Mouse (Mus musculus) liver, embryonic 12.5 days (tissue): ENCODE data around the gene Nat8f4. TPM values are rescaled to one million over a fixed set of nuclear protein-coding genes. Genes with fewer than 3 reads are reported as not detected.
"Not testable (repeated sequence)": the region's sequence is repeated elsewhere in the genome, so short reads cannot be mapped to it uniquely, and the experiment has no call there.

Source experiments
- ATAC-seq: fragments of 200-750 bp; cut with Nextera tagmentation; 2 replicates; pipeline ENCODE4 v1.8.0; 2017; ENCODE audit warnings: moderate number of reproducible peaks, mild to moderate bottlenecking, moderate library complexity
- H3K27ac ChIP-seq: fragments of 300-500 bp; sonication (generic); 2 replicates; pipeline ENCODE4 v1.5.1; 2016; ENCODE audit warnings: mild to moderate bottlenecking
- H3K27me3 ChIP-seq: fragments of 300-500 bp; sonication (generic); replicated peaks from 2 replicates; pipeline ENCODE4 v1.6.1; 2016; ENCODE audit warnings: mild to moderate bottlenecking, moderate library complexity
- H3K36me3 ChIP-seq: fragments of 300-500 bp; sonication (generic); 2 replicates; pipeline ENCODE4 v1.6.1; 2016; ENCODE audit warnings: mild to moderate bottlenecking, moderate library complexity
- H3K4me1 ChIP-seq: fragments of 300-500 bp; sonication (generic); 2 replicates; pipeline ENCODE4 v1.6.1; 2016
- H3K4me2 ChIP-seq: fragments of 300-500 bp; sonication (generic); 2 replicates; pipeline ENCODE4 v1.6.1; 2016; ENCODE audit warnings: mild to moderate bottlenecking, moderate library complexity
- H3K4me3 ChIP-seq: fragments of 300-500 bp; sonication (generic); 2 replicates; pipeline ENCODE4 v1.5.1; 2016; ENCODE audit warnings: mild to moderate bottlenecking, moderate library complexity
- H3K9ac ChIP-seq: fragments of 300-500 bp; sonication (generic); 2 replicates; pipeline ENCODE4 v1.6.1; 2016; ENCODE audit warnings: mild to moderate bottlenecking, moderate library complexity
- H3K9me3 ChIP-seq: fragments of 300-500 bp; sonication (generic); replicated peaks from 2 replicates; pipeline ENCODE4 v1.6.1; 2016; ENCODE audit warnings: mild to moderate bottlenecking, moderate library complexity
- WGBS: fragments of 180-500 bp; shearing (Covaris S2); methylation state at CpG from one replicate; pipeline ENCODE4 v1.1.7; 2016; ENCODE audit not compliant: insufficient replicate concordance; 5-methylcytosine and 5-hydroxymethylcytosine counted together
- polyA plus RNA-seq: library from polyadenylated mRNA; unstranded; fragments of >200 nt; fragmentation: Nextera tagmentation; extraction: Ambion mirVana; gene quantifications from 2 replicates; pipeline ENCODE4 v1.2.1, GENCODE M21; 2016

The Nat8f4 gene
- 0.81 and 1.2 TPM in 2 replicates for polyA plus RNA-seq

DNA sequence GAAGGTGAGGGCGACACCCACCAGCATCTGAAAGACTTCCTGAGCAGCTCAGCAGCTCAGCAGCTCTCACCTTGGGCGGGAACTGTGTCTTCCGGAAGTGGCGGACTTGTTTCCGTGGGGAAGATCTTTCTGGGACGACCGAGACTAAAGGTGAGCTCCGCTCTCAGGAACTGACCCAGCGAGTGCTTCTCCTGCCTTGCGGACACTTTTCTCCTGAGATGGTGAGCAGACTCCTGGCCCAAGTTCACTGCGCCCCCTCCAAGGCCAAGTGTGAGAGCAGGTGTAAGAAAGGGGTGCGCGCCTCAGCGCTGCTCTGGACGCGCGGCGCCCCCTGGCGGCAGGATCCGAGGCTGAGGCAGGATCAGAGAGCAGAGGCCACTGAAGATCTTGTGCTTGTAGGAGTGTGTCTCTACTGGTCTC is at the start of gene Nat8f4:
Gene Nat8f4 (minus strand): TSS at position 243 of the 420 bp plus-strand sequence.
- peak; percentile 80 for ATAC-seq
- 11% methylated on average over 20 of the region's 20 CpGs for WGBS

DNA sequence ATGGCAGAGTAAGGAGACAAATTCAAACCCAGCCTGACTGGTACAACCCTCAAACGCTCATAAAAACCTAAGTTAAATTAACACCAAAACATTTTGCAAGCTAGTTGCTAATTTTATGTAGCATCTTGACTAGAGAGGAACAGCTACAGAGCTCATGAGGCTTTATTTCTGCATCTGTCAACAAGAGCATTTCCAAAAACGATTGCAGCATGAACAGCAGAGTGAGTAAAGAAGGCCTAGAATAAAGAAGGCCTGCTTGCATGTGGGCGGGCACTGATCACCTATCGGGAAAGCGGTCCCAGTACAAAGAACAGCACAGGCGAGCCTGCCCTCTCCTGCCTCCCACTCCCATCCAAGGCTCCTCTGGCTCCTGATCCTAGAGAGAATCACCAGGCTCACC is 43.9 kb upstream of the Nat8f4 start:
- peaks cover 100% of the 10 kb centered on the region for H3K36me3 ChIP-seq
- H3K4me3 ChIP-seq, result no peak overlapping the region
- 84% methylated on average over 6 of the region's 6 CpGs for WGBS
- no peak overlapping the region for H3K4me2 ChIP-seq
- ATAC-seq, result no peak
- H3K27ac ChIP-seq, result no peak overlapping the region
- H3K9ac ChIP-seq, result no peak overlapping the region
- H3K9me3 ChIP-seq, result no peaks in the 10 kb centered on the region
- no peaks in the 10 kb centered on the region for H3K27me3 ChIP-seq
- no peaks in the 10 kb centered on the region; the same call in 1 of the 2 replicates for H3K4me1 ChIP-seq

More for the DNA sequence above, at the start of gene Nat8f4:
- H3K4me1 ChIP-seq, H3K9me3 ChIP-seq, H3K27ac ChIP-seq, H3K27me3 ChIP-seq, H3K36me3 ChIP-seq: not testable (repeated sequence)
- H3K4me2 ChIP-seq, result peak within 1 kb of the TSS; percentile 63
- peak within 1 kb of the TSS; percentile 55 for H3K4me3 ChIP-seq
- H3K9ac ChIP-seq, result peak within 1 kb of the TSS; percentile 36; the same call in 1 of the 2 replicates

DNA sequence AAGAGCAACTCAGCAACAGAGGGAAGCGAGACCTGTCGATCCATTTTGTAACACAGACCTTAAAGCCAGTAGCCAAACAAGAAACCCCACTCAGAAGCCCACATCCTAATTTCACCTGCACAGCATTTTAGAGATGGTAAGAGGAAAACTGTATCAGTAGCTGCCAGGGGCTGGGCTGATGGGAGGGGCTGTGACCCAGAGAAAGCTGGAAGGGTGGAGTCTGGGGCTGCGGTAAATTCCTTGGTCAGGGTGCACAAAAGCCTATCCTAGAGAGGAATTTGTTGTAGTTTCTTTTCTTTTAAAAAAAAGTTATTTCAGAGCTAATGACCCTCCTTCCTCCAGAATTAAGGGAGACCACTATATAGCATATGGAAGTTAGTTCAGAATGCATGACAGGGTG is 37.8 kb upstream of the Nat8f4 start:
- Histone ChIP-seq H3K4me2 (no peak overlapping the region), H3K27ac (no peak overlapping the region), H3K36me3 (peaks cover 60% of the 10 kb centered on the region), H3K4me1 (peaks cover 20% of the 10 kb centered on the region), H3K27me3 (no peaks in the 10 kb centered on the region), H3K4me3 (no peak overlapping the region), H3K9me3 (no peaks in the 10 kb centered on the region), H3K9ac (no peak overlapping the region)
- WGBS, result 81% methylated on average over 3 of the region's 3 CpGs
- ATAC-seq, result peak; percentile 59; the same call in 1 of the 2 replicates

DNA sequence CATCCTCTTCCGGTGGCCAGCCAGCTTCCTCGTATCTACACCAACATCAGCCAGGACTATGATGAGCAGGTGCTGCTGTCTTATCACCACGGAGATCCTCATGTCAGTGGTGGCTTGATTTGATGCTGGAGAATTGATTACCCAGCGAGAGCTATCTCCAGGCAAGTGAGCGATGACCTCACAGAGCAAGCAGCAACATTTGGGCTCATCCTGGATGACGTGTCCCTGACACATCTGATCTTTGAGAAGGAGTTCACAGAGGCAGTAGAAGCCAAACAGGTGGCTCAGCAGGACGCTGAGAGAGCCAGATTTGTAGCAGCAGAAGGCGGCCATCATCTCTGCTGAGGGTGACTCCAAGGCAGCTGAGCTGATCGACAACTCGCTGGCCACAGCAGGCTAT is 34.0 kb upstream of the Nat8f4 start:
- H3K27ac ChIP-seq, result no peak overlapping the region
- H3K36me3 ChIP-seq, result peaks cover 23% of the 10 kb centered on the region
- H3K4me1 ChIP-seq, result peaks cover 31% of the 10 kb centered on the region
- no peak overlapping the region for H3K4me3 ChIP-seq
- no peak overlapping the region for H3K9ac ChIP-seq
- H3K4me2 ChIP-seq, result no peak overlapping the region
- no peaks in the 10 kb centered on the region for H3K27me3 ChIP-seq
- WGBS, result 70% methylated on average over 10 of the region's 10 CpGs
- no peaks in the 10 kb centered on the region for H3K9me3 ChIP-seq
- no peak for ATAC-seq

DNA sequence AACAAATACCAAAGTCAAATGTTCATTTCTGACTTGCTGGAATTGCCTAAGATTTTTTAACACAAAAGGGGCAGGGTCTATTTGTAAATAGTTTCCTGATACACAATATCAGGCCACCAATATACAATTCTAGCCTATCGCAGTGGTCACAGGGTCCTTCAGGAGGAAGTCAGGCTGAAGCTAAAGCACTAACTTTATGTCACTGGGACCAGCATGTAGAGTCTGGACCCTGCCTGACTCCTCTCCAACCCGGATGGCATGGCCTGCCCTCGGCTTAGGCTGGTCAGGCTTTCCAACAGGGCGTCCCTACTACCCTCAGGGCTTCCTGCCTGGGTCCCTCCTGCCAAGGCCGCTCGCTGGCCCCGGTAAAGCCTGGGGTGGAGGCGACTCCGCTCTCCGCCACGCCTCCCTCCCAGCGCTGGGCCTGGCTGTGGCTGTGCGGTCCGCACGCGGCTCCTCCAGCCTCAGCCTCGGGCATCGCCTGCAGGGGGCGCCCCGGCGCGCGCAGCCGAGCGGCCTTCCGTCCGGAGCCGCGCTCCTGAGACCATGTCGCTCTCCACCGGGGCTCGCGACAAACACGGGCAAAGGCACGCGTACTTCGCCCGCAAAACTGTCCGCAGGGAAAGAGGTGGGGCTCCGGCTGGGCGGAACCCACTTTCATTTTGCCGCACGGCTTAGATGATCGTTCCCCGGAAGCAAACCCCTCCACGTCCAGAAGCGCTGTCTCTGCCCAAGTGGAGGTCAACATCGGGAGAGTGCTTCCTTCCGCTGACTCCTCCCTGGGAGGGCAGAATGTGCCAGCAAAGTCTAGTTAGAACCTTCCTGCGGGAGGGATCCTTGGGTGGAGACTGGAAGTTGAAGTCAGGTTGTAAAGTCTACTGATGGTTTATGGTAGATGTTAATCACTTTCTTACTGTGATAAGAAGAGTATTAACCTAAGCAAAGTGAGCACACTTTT is 32.1 kb upstream of the Nat8f4 start:
- H3K36me3 ChIP-seq, result peaks cover 13% of the 10 kb centered on the region
- H3K27ac ChIP-seq, result peak overlapping the region; percentile 78
- H3K4me3 ChIP-seq, result peak overlapping the region; percentile 66
- peak overlapping the region; percentile 73 for H3K4me2 ChIP-seq
- H3K9me3 ChIP-seq, H3K27me3 ChIP-seq: not testable (repeated sequence)
- peaks cover 15% of the 10 kb centered on the region for H3K4me1 ChIP-seq
- ATAC-seq, result peak; percentile 96
- under 1% methylated on average over 49 of the region's 50 CpGs for WGBS
- peak overlapping the region; percentile 70 for H3K9ac ChIP-seq

DNA sequence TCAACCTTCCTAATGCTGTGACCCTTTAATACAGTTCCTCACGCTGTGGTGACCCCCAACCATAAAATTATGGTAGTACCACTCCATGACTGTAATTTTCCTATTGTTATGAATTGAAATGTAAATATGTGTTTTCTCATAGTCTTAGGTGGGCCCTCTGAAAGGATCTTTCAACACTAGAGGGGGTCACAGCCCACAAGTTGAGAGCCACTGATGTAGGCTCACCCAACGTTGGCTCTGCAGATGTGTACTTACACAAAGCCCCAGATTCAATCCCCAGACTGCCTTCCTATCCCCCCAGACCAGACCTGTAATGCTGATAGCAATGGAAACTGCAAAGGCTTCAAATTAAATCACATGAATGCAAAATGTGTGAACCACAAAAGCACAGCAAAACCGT is 31.0 kb upstream of the Nat8f4 start:
- Histone ChIP-seq H3K4me1 (peaks cover 15% of the 10 kb centered on the region), H3K36me3 (peaks cover 7% of the 10 kb centered on the region), H3K27ac (no peak overlapping the region), H3K9ac (no peak overlapping the region), H3K4me2 (no peak overlapping the region), H3K4me3 (no peak overlapping the region), H3K27me3 (no peaks in the 10 kb centered on the region), H3K9me3 (no peaks in the 10 kb centered on the region)
- 53% methylated on average over 3 of the region's 3 CpGs for WGBS
- ATAC-seq, result no peak

DNA sequence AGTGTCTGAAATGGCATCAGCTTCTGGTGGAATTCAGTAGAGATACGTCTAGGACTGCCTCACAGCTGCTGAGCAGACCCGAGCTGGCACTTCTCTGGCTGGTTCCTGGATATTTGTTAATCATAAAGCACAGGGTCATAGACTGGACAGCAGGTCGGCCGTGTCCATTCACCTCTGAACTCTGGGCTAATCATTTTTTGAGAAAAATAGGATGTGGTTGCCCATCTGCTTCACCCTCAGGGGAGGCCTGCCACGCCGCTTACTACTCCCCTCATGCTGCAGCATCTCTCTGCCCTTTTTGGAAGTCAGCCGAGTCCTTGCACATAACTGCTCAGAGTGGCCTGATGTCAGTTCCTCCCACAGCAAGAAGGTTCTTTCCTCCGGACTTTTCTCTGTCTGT is 29.4 kb upstream of the Nat8f4 start:
- Histone ChIP-seq H3K4me3 (no peak overlapping the region), H3K27me3 (no peaks in the 10 kb centered on the region), H3K4me1 (peaks cover 15% of the 10 kb centered on the region), H3K9me3 (no peaks in the 10 kb centered on the region), H3K4me2 (no peak overlapping the region), H3K36me3 (peaks cover 22% of the 10 kb centered on the region), H3K9ac (no peak overlapping the region), H3K27ac (no peak overlapping the region)
- WGBS, result 72% methylated on average over 8 of the region's 8 CpGs
- no peak for ATAC-seq

DNA sequence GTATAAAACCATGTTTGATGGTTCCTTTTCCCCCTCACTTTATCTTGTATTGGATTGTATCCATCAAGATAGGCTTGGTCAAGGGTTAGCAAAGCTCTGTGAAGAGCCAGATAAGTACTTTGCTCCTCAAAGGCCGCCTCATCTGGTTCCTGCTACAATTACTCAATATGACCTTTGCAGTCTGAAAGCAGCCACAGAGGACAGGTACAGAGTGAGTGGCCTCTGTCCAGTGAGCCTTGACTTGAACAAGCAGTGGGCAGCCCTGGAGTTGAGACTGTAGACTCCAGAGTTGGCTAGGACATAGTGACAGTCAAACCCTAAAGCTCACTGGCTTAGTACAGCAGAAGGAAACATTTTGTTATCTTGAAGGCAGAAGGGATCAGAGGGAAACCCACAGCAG is 24.6 kb upstream of the Nat8f4 start:
- no peak overlapping the region for H3K4me2 ChIP-seq
- H3K27ac ChIP-seq, result 0 out of 2 replicates have a peak overlapping the region, but pooled peaks have one; percentile 15
- no peak overlapping the region for H3K4me3 ChIP-seq
- peaks cover 64% of the 10 kb centered on the region for H3K36me3 ChIP-seq
- no peaks in the 10 kb centered on the region for H3K4me1 ChIP-seq
- no peaks in the 10 kb centered on the region for H3K27me3 ChIP-seq
- peak; percentile 46; the same call in 1 of the 2 replicates for ATAC-seq
- no peak overlapping the region for H3K9ac ChIP-seq
- 39% methylated on average over 1 of the region's 1 CpGs for WGBS
- H3K9me3 ChIP-seq, result no peaks in the 10 kb centered on the region

DNA sequence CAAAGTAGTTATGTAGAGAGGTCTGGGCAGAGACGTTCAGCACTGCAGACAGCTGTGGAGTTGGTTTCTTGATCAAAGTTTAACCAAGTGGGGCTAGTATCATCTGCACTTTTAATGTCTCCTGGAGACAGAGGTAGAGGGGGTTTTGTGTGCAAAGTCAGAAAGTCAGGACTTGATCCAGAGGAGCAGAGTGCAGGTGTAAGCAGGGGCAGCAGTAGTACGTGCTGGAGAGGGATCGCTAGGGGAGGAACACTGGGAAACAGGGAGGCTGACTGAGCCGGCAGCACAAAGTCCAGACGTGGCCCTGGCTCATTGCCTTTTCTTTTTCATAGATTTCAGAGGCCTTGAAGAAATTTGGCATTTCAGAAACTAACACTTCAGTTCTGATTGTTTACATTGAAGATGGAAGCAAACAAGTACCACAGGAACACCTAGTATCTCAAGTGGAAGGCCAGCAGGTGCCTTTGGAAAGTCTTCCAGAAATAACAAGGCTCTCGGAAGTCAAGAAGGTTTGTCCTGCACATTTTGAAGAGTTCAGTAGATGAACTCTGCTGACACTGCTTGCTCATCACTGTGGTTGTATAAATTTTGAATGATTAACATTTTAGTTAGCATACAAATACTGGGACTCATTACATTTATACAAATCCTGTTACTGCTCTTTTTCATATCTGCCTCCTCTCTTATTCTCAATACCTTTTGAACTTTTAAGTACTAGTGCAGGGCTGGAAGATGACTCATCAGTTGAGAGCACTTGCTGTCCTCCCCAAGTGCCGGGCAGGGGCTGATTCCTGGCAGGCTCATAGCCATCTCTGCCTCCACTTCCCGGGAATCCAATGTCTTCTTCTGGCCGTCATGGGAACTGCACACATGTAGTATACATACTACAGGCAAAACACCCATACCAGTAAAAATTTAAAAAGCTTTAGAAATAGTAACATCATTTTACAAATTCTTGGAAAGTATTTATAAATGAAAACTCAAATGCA is 23.1 kb upstream of the Nat8f4 start:
- no peak overlapping the region for H3K4me2 ChIP-seq
- no peaks in the 10 kb centered on the region for H3K4me1 ChIP-seq
- ATAC-seq, result no peak
- H3K36me3 ChIP-seq, result peaks cover 72% of the 10 kb centered on the region
- WGBS, result 81% methylated on average over 9 of the region's 9 CpGs
- no peak overlapping the region for H3K4me3 ChIP-seq
- no peaks in the 10 kb centered on the region for H3K9me3 ChIP-seq
- no peak overlapping the region for H3K27ac ChIP-seq
- no peak overlapping the region for H3K9ac ChIP-seq
- H3K27me3 ChIP-seq, result no peaks in the 10 kb centered on the region

DNA sequence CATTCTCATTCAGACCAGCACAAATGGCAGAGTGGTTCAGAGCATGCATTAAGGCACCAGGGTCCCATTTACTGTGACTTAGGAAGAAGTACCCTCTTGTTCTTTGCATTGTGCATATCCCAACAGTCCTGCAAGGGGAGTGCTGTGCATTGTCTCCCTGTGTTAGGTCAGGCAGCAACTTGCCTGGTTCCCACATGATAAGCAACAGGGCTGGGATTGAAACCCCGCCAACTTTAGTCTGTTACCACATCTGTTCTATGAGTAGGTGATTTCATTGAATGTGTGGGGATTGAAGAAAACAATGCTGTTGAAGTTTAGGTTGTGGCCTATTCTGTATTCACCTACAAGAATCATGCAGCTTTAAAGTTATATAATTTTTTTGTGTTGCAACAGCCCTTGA is 22.0 kb upstream of the Nat8f4 start:
- no peak for ATAC-seq
- WGBS, result 58% methylated on average over 1 of the region's 1 CpGs
- peaks cover 81% of the 10 kb centered on the region for H3K36me3 ChIP-seq
- H3K27ac ChIP-seq, result no peak overlapping the region
- H3K9me3 ChIP-seq, result no peaks in the 10 kb centered on the region
- H3K9ac ChIP-seq, result no peak overlapping the region
- no peak overlapping the region for H3K4me2 ChIP-seq
- H3K4me3 ChIP-seq, result no peak overlapping the region
- H3K4me1 ChIP-seq, result no peaks in the 10 kb centered on the region
- no peaks in the 10 kb centered on the region for H3K27me3 ChIP-seq

DNA sequence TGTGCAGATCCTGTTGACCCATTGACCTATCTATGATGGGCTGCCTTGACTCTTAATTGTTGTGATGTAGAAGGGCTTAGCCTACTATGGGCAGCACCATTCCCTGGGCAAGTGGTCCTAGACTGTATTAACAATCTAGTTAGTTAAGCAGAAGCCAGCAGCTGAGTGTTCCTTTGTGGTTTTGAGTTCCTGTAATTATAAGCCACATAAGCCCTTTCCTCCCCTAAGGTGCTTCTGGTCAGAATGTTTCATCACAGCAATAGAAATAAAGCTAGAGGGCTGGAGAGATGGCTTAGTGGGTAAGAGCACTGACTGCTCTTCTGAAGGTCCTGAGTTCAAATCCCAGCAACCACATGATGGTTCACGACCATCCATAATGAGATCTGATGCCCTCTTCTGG is 19.0 kb upstream of the Nat8f4 start:
- no peak overlapping the region for H3K4me2 ChIP-seq
- H3K27ac ChIP-seq, result no peak overlapping the region
- H3K4me1 ChIP-seq, result no peaks in the 10 kb centered on the region
- H3K9me3 ChIP-seq, result no peaks in the 10 kb centered on the region
- peaks cover 76% of the 10 kb centered on the region for H3K36me3 ChIP-seq
- H3K9ac ChIP-seq, result no peak overlapping the region
- 86% methylated on average over 1 of the region's 1 CpGs for WGBS
- no peaks in the 10 kb centered on the region for H3K27me3 ChIP-seq
- no peak overlapping the region for H3K4me3 ChIP-seq
- no peak for ATAC-seq
